Mouse (Mus musculus) right cerebral cortex, postnatal 10 days (tissue): Measurements from ENCODE around the gene Dnah9.

ENCODE experiments used
- DNase-seq, 2 experiments: peaks; one replicate each; pipeline ENCODE4 v3.0.0; 2021; ENCODE audit warnings: low spot score in 2 of 2

The Dnah9 gene

GRCm38 (mm10) chr11:65927962-65928361 lies 240.4 kb downstream of the Dnah9 start:
- DNase-seq = no peak

GRCm38 (mm10) chr11:65918480-65919236 lies 249.7 kb downstream of the Dnah9 start:
- DNase-seq = no peak

GRCm38 (mm10) chr11:65909195-65909594 lies 259.2 kb downstream of the Dnah9 start:
- DNase-seq = no peak

GRCm38 (mm10) chr11:65905487-65905886 lies 262.9 kb downstream of the Dnah9 start:
- peak; percentile 83 to 87 for DNase-seq

GRCm38 (mm10) chr11:65903944-65904343 lies 264.4 kb downstream of the Dnah9 start:
- DNase-seq = no peak

GRCm38 (mm10) chr11:65881465-65881864 lies 286.9 kb downstream of the Dnah9 start:
- no peak for DNase-seq

- no peak for DNase-seq
Measured at GRCm38 (mm10) chr11:65877146-65877775, 291.1 kb downstream of the Dnah9 start.

- no peak for DNase-seq
Measured at GRCm38 (mm10) chr11:65861476-65861875, 306.9 kb downstream of the Dnah9 start.

- DNase-seq = peak in 1 of 2 experiments; percentile 24
Measured at GRCm38 (mm10) chr11:65852066-65852465, 316.3 kb downstream of the Dnah9 start.

- no peak for DNase-seq
Measured at GRCm38 (mm10) chr11:65846446-65846845, 321.9 kb downstream of the Dnah9 start.

GRCm38 (mm10) chr11:65838999-65839398 lies 329.4 kb downstream of the Dnah9 start:
- DNase-seq = peak; percentile 55 to 66

- DNase-seq = no peak
Measured at GRCm38 (mm10) chr11:65824556-65824955, 343.8 kb downstream of the Dnah9 start.

GRCm38 (mm10) chr11:65820877-65821276 lies 347.5 kb downstream of the Dnah9 start:
- peak; percentile 83 to 90 for DNase-seq

GRCm38 (mm10) chr11:65820280-65820679 lies 348.1 kb downstream of the Dnah9 start:
- peak; percentile 40 to 46 for DNase-seq

- DNase-seq = no peak
Measured at GRCm38 (mm10) chr11:65818193-65818592, 350.2 kb downstream of the Dnah9 start.

GRCm38 (mm10) chr11:65816237-65816636 lies 352.1 kb downstream of the Dnah9 start:
- DNase-seq = no peak

GRCm38 (mm10) chr11:65814381-65814780 lies 354.0 kb downstream of the Dnah9 start:
- DNase-seq = no peak

GRCm38 (mm10) chr11:65812088-65812487 lies 356.3 kb downstream of the Dnah9 start:
- DNase-seq = no peak

GRCm38 (mm10) chr11:65807601-65808000 lies 360.8 kb downstream of the Dnah9 start:
- DNase-seq = no peak

GRCm38 (mm10) chr11:65806909-65807504 lies 361.3 kb downstream of the Dnah9 start, which contains the start of gene Zkscan6:
TSS of gene Zkscan6 (plus strand) at chr11:65807175.
- peak; percentile 92 to 93 for DNase-seq

- peak; percentile 40 to 54 for DNase-seq
Measured at GRCm38 (mm10) chr11:65806321-65806904, 361.9 kb downstream of the Dnah9 start.

GRCm38 (mm10) chr11:65801899-65802298 lies 366.5 kb downstream of the Dnah9 start:
- peak; percentile 83 to 90 for DNase-seq
